Mouse (Mus musculus) MEL (cell line): ENCODE data around the gene Fbxw7. TPM values are rescaled to one million over a fixed set of nuclear protein-coding genes. Genes with fewer than 3 reads are reported as not detected.

Experiments
- DNase-seq: peaks from one replicate; pipeline ENCODE4 v3.0.0; 2011; ENCODE audit warnings: low read depth, low spot score
- H3K27ac ChIP-seq: 2 replicates; pipeline ENCODE4 v1.5.1; 2012; ENCODE audit warnings: low read depth, mild to moderate bottlenecking, control low read depth, low read length, moderate library complexity; ENCODE audit not compliant: control insufficient read depth
- H3K27me3 ChIP-seq, 2 experiments: fragments of 150-350 bp in 1 of 2; sonication (generic) in 1 of 2; 2 replicates each; pipeline ENCODE4 v1.6.1; 2012; ENCODE audit warnings: low read length in 2 of 2, mild to moderate bottlenecking in 2 of 2, improper control_type of control experiment in 1 of 2, moderate library complexity in 1 of 2; ENCODE audit not compliant: insufficient read depth in 2 of 2, control insufficient read depth in 1 of 2
- H3K36me3 ChIP-seq, 2 experiments: 2 replicates each; pipeline ENCODE4 v1.6.1; 2012 to 2014; ENCODE audit warnings: low read length in 2 of 2, improper control_type of control experiment in 1 of 2, inconsistent platforms in 1 of 2, mild to moderate bottlenecking in 1 of 2; ENCODE audit not compliant: insufficient read depth in 2 of 2, control insufficient read depth in 1 of 2
- H3K4me1 ChIP-seq, 2 experiments: fragments of 150-350 bp in 1 of 2; sonication (generic) in 1 of 2; 2 replicates each; pipeline ENCODE4 v1.6.1; 2012; ENCODE audit warnings: low read length in 2 of 2, improper control_type of control experiment in 1 of 2, mild to moderate bottlenecking in 1 of 2; ENCODE audit not compliant: insufficient read depth in 2 of 2, control insufficient read depth in 1 of 2
- H3K4me3 ChIP-seq, 2 experiments: fragments of 150-350 bp in 1 of 2; sonication (generic) in 1 of 2; 2 replicates each; pipeline ENCODE4 v1.5.1; 2012; ENCODE audit warnings: low read depth in 2 of 2, low read length in 2 of 2, mild to moderate bottlenecking in 2 of 2, moderate library complexity in 2 of 2, control low read depth in 1 of 2, improper control_type of control experiment in 1 of 2; ENCODE audit not compliant: control insufficient read depth in 1 of 2, insufficient read depth in 1 of 2
- H3K79me2 ChIP-seq: 2 replicates; pipeline ENCODE4 v1.6.1; 2012; ENCODE audit warnings: mild to moderate bottlenecking, low read length, moderate library complexity; ENCODE audit not compliant: control insufficient read depth, poor library complexity, insufficient read depth
- H3K9ac ChIP-seq: 2 replicates; pipeline ENCODE4 v1.6.1; 2012; ENCODE audit warnings: low read depth, mild to moderate bottlenecking, control low read depth, low read length, moderate library complexity; ENCODE audit not compliant: control insufficient read depth, poor library complexity, severe bottlenecking
- H3K9me3 ChIP-seq: fragments of 150-350 bp; sonication (generic); replicated peaks from 2 replicates; pipeline ENCODE4 v1.6.1; 2012; ENCODE audit warnings: mild to moderate bottlenecking, low read length, improper control_type of control experiment, moderate library complexity; ENCODE audit not compliant: insufficient read depth
- CTCF ChIP-seq, 3 experiments: IDR thresholded peaks in 2 of 3; conservative IDR thresholded peaks in 1 of 3; 2 replicates each; pipeline ENCODE4 v1.5.1; 2011 to 2012; ENCODE audit warnings: low read length in 3 of 3, low read depth in 2 of 3, mild to moderate bottlenecking in 2 of 3, improper control_type of control experiment in 1 of 3, inconsistent platforms in 1 of 3, mixed read lengths in 1 of 3, moderate library complexity in 1 of 3; ENCODE audit not compliant: control insufficient read depth in 1 of 3, insufficient read depth in 1 of 3, poor library complexity in 1 of 3, severe bottlenecking in 1 of 3
- E2F4 ChIP-seq: IDR thresholded peaks from 2 replicates; pipeline ENCODE4 v1.6.1; 2011; ENCODE audit warnings: low read depth, low read length, improper control_type of control experiment, borderline replicate concordance
- EP300 ChIP-seq, 2 experiments: IDR thresholded peaks; 2 replicates each; pipeline ENCODE4 v1.6.1; 2011; ENCODE audit warnings: improper control_type of control experiment in 2 of 2, low read length in 2 of 2, low read depth in 1 of 2, mild to moderate bottlenecking in 1 of 2
- GATA1 ChIP-seq: IDR thresholded peaks from 2 replicates; pipeline ENCODE4 v1.6.1; 2011; ENCODE audit warnings: low read depth, low read length, improper control_type of control experiment
- JUND ChIP-seq: IDR thresholded peaks from 2 replicates; pipeline ENCODE4 v1.6.1; 2011; ENCODE audit warnings: low read depth, mild to moderate bottlenecking, improper control_type of control experiment, low read length
- KAT2A ChIP-seq: conservative IDR thresholded peaks from 2 replicates; pipeline ENCODE4 v1.6.1; 2012; ENCODE audit warnings: low read depth, low read length, improper control_type of control experiment, inconsistent platforms
- MAFK ChIP-seq: IDR thresholded peaks from 2 replicates; pipeline ENCODE4 v1.6.1; 2011; ENCODE audit warnings: low read depth, mild to moderate bottlenecking, low read length, improper control_type of control experiment, borderline replicate concordance
- MAX ChIP-seq: IDR thresholded peaks from 2 replicates; pipeline ENCODE4 v1.6.1; 2011; ENCODE audit warnings: low read length, improper control_type of control experiment
- MAZ ChIP-seq: IDR thresholded peaks from 2 replicates; pipeline ENCODE4 v1.6.1; 2012; ENCODE audit warnings: low read depth, mild to moderate bottlenecking, inconsistent platforms, low read length, improper control_type of control experiment
- MYB ChIP-seq: IDR thresholded peaks from 2 replicates; pipeline ENCODE4 v1.6.1; 2011; ENCODE audit warnings: mild to moderate bottlenecking, low read depth, low read length, improper control_type of control experiment
- NELFE ChIP-seq: IDR thresholded peaks from 2 replicates; pipeline ENCODE4 v1.6.1; 2011; ENCODE audit warnings: low read depth, low read length, improper control_type of control experiment
- SIN3A ChIP-seq: IDR thresholded peaks from 2 replicates; pipeline ENCODE4 v1.6.1; 2012; ENCODE audit warnings: low read length, improper control_type of control experiment, inconsistent platforms
- SMC3 ChIP-seq: IDR thresholded peaks from 2 replicates; pipeline ENCODE4 v1.6.1; 2011; ENCODE audit warnings: low read depth, low read length, improper control_type of control experiment
- TAL1 ChIP-seq: IDR thresholded peaks from 2 replicates; pipeline ENCODE4 v1.6.1; 2012; ENCODE audit warnings: mild to moderate bottlenecking, inconsistent platforms, low read length, moderate library complexity, mixed read lengths
- TBP ChIP-seq: IDR thresholded peaks from 2 replicates; pipeline ENCODE4 v1.8.0; 2011; ENCODE audit warnings: low read depth, low read length, improper control_type of control experiment
- TCF12 ChIP-seq: IDR thresholded peaks from 2 replicates; pipeline ENCODE4 v1.6.1; 2014; ENCODE audit warnings: low read depth, mild to moderate bottlenecking, inconsistent platforms, low read length, improper control_type of control experiment, moderate library complexity
- UBTF ChIP-seq: IDR thresholded peaks from 2 replicates; pipeline ENCODE4 v1.6.1; 2012; ENCODE audit warnings: low read depth, mild to moderate bottlenecking, inconsistent platforms, low read length, improper control_type of control experiment, moderate library complexity, borderline replicate concordance; ENCODE audit not compliant: insufficient read depth
- USF2 ChIP-seq, 2 experiments: IDR thresholded peaks; 2 replicates each; pipeline ENCODE4 v1.6.1; 2011 to 2012; ENCODE audit warnings: improper control_type of control experiment in 2 of 2, low read length in 2 of 2, borderline replicate concordance in 1 of 2, inconsistent platforms in 1 of 2, low read depth in 1 of 2, mild to moderate bottlenecking in 1 of 2; ENCODE audit not compliant: insufficient read depth in 1 of 2
- ZKSCAN1 ChIP-seq: IDR thresholded peaks from 2 replicates; pipeline ENCODE4 v1.6.1; 2012; ENCODE audit warnings: low read depth, mild to moderate bottlenecking, inconsistent platforms, low read length, improper control_type of control experiment, moderate library complexity
- ZMIZ1 ChIP-seq: IDR thresholded peaks from 2 replicates; pipeline ENCODE4 v1.6.1; 2012; ENCODE audit warnings: low read depth, mild to moderate bottlenecking, inconsistent platforms, low read length, improper control_type of control experiment, moderate library complexity
- ZNF384 ChIP-seq: IDR thresholded peaks from 2 replicates; pipeline ENCODE4 v1.6.1; 2012; ENCODE audit warnings: low read depth, mild to moderate bottlenecking, inconsistent platforms, low read length, improper control_type of control experiment
- polyA plus RNA-seq, 2 experiments: library from polyadenylated mRNA; stranded (reverse) in 1 of 2; unstranded in 1 of 2; fragments of >175 nt in 1 of 2; fragments of >200 nt in 1 of 2; gene quantifications; 2 replicates each; pipeline versions ENCODE4 v1.2.1 to v1.2.4; 2012; ENCODE audit warnings: low replicate concordance in 2 of 2, low read depth in 1 of 2; ENCODE audit not compliant: insufficient read length in 2 of 2, insufficient read depth in 1 of 2, missing spikeins in 1 of 2
- total RNA-seq: library from RNA; depleted of rRNA; stranded (reverse); fragments of 300-350 nt; gene quantifications from 2 replicates; pipeline ENCODE4 v1.2.3, GENCODE M21; 2012

Gene Fbxw7
- total and polyA plus RNA-seq, 3 experiments: 11.8 to 14.5 TPM; not detected in 1

DNA sequence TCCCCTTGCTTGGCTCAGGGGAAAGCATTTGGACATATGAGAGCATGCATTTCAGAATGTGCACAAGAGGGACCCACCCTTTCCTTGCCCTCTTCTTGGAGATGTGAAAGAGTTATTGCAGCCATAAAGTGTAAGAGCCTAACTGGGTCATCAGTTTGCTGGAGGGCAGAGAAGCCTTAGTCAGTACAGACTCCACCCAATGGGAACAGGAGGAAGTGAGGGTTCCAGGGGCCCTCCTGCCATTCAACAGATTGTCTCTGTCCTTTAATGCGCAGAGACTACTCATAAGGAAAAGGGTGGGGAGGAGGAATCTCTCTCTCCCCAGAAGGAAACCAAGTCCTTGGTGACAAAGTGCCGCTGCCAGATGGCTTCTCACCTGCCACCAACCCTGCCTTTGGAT is 190.2 kb downstream of the Fbxw7 start:
- Histone ChIP-seq H3K4me3 (no peak overlapping the region), H3K27ac (no peak overlapping the region)
- TF ChIP-seq JUND: no peak
- no peak for TF ChIP-seq USF2 (IDR thresholded peaks at IDR 0.05; ENCODE audit: borderline replicate concordance in 1 of 2, insufficient read depth in 1 of 2, low read depth in 1 of 2, low read length in 2 of 2)
- TF ChIP-seq E2F4: no peak
- no peak for TF ChIP-seq MAX
- TF ChIP-seq GATA1: no peak
- no peak for TF ChIP-seq KAT2A
- TF ChIP-seq NELFE: no peak
- no peak for TF ChIP-seq TBP
- no peak for TF ChIP-seq MYB
- TF ChIP-seq ZMIZ1: no peak
- TF ChIP-seq MAZ: no peak
- TF ChIP-seq UBTF: no peak
- no peak for TF ChIP-seq EP300 (IDR thresholded peaks at IDR 0.05; ENCODE audit: low read depth in 1 of 2, low read length in 2 of 2)
- TF ChIP-seq SIN3A: no peak
- TF ChIP-seq, all 39 proteins: peak for 0
- H3K79me2 ChIP-seq: no peaks in the 10 kb centered on the region
- peaks cover 0 to 2% of the 10 kb centered on the region in 2 experiments; a peak in 1 of 4 replicates for H3K27me3 ChIP-seq
- no peaks in the 10 kb centered on the region for H3K4me1 ChIP-seq
- DNase-seq: no peak
- H3K36me3 ChIP-seq: no peaks in the 10 kb centered on the region
- no peak overlapping the region for H3K9ac ChIP-seq
- no peaks in the 10 kb centered on the region for H3K9me3 ChIP-seq

DNA sequence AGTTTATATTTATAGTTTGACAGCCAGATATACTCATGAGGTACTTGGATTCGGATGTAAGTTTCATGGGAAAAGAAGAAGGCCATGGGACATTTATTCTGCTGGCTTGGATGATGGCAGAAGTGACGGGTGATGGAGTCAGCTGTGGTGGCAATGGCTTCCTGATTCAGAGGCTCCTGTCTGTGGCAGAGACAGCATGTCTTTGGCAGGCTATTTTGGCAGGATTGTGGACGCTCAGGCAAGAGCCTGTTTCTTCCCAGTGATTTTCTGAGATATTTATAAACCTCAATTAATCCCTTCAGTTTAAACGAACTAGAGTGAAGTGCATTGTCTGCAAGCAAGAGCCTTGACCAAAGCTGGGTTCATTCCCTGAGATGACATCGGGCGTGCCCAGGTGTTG is 197.8 kb downstream of the Fbxw7 start:
- Histone ChIP-seq H3K4me1 (no peaks in the 10 kb centered on the region), H3K36me3 (no peaks in the 10 kb centered on the region), H3K9ac (no peak overlapping the region), H3K27ac (no peak overlapping the region), H3K9me3 (no peaks in the 10 kb centered on the region), H3K4me3 (no peak overlapping the region), H3K27me3 (peaks cover 0 to 2% of the 10 kb centered on the region in 2 experiments; a peak in 1 of 4 replicates), H3K79me2 (no peaks in the 10 kb centered on the region)
- TF ChIP-seq TAL1: no peak
- no peak for TF ChIP-seq ZNF384
- no peak for TF ChIP-seq CTCF (IDR thresholded peaks at IDR 0.05 in 2 of 3, conservative IDR thresholded peaks at IDR 0.05 in 1 of 3; ENCODE audit: control insufficient read depth in 1 of 3, insufficient read depth in 1 of 3, low read depth in 2 of 3, low read length in 3 of 3, poor library complexity in 1 of 3, severe bottlenecking in 1 of 3)
- TF ChIP-seq NELFE: no peak
- no peak for TF ChIP-seq SMC3
- no peak for TF ChIP-seq TCF12
- TF ChIP-seq KAT2A: no peak
- TF ChIP-seq ZKSCAN1: no peak
- TF ChIP-seq MAFK: no peak
- no peak for TF ChIP-seq TBP
- DNase-seq: no peak
